Mouse (Mus musculus): Measurements from ENCODE around the gene Hist1h2ak. TPM values are rescaled to one million over a fixed set of nuclear protein-coding genes. Genes with fewer than 3 reads are reported as not detected.

Hist1h2ak gene
- total RNA-seq, 2 experiments from 2014 or later, result 79.0 to 1,123 TPM

Other genes starting within 250 kb of the Hist1h2ak start
- gene Zkscan8, start 222.7 kb downstream of the Hist1h2ak start, total RNA-seq (2015), result 8.4 and 13.7 TPM in 2 replicates
- gene Zkscan8, start 222.7 kb downstream of the Hist1h2ak start, total RNA-seq (2017), result 7.7 and 9.8 TPM in 2 replicates
- gene Olfr1366, start 211.0 kb downstream of the Hist1h2ak start, total RNA-seq (2015), result not detected in 2 replicates
- not detected in 2 replicates for gene Olfr1366, start 211.0 kb downstream of the Hist1h2ak start, total RNA-seq (2017)
- gene Olfr1535, start 193.9 kb downstream of the Hist1h2ak start, total RNA-seq (2015), result not detected in 2 replicates
- not detected in 2 replicates for gene Olfr1535, start 193.9 kb downstream of the Hist1h2ak start, total RNA-seq (2017)
- gene Olfr1364, start 172.1 kb downstream of the Hist1h2ak start, total RNA-seq (2015), result not detected in 2 replicates
- not detected in 2 replicates for gene Olfr1364, start 172.1 kb downstream of the Hist1h2ak start, total RNA-seq (2017)
- gene Olfr1362, start 139.8 kb downstream of the Hist1h2ak start, total RNA-seq (2015), result not detected in 2 replicates
- gene Olfr1362, start 139.8 kb downstream of the Hist1h2ak start, total RNA-seq (2017), result not detected in 2 replicates
- not detected in 2 replicates for gene Olfr11, start 111.3 kb downstream of the Hist1h2ak start, total RNA-seq (2015)
- gene Olfr11, start 111.3 kb downstream of the Hist1h2ak start, total RNA-seq (2017), result not detected in 2 replicates
- gene Olfr1361, start 90.4 kb downstream of the Hist1h2ak start, total RNA-seq (2015), result not detected in 2 replicates
- not detected in 2 replicates for gene Olfr1361, start 90.4 kb downstream of the Hist1h2ak start, total RNA-seq (2017)
- gene Olfr1360, start 76.4 kb downstream of the Hist1h2ak start, total RNA-seq (2015), result not detected in 2 replicates
- gene Olfr1360, start 76.4 kb downstream of the Hist1h2ak start, total RNA-seq (2017), result not detected in 2 replicates
- gene Olfr1359, start 55.7 kb downstream of the Hist1h2ak start, total RNA-seq (2015), result not detected in 2 replicates
- not detected in 2 replicates for gene Olfr1359, start 55.7 kb downstream of the Hist1h2ak start, total RNA-seq (2017)
- 264 and 265 TPM in 2 replicates for gene Hist1h2bl, start 37.7 kb downstream of the Hist1h2ak start, total RNA-seq (2015)
- gene Hist1h2bl, start 37.7 kb downstream of the Hist1h2ak start, total RNA-seq (2017), result 396 and 423 TPM in 2 replicates
- 2.0 and 5.0 TPM in 2 replicates for gene Hist1h2ai, start 37.4 kb downstream of the Hist1h2ak start, total RNA-seq (2015)
- 2,894 and 3,659 TPM in 2 replicates for gene Hist1h2ai, start 37.4 kb downstream of the Hist1h2ak start, total RNA-seq (2017)
- 35.1 and 67.8 TPM in 2 replicates for gene Hist1h3h, start 36.2 kb downstream of the Hist1h2ak start, total RNA-seq (2015)
- 208 and 295 TPM in 2 replicates for gene Hist1h3h, start 36.2 kb downstream of the Hist1h2ak start, total RNA-seq (2017)
- gene Hist1h2bm, start 31.8 kb downstream of the Hist1h2ak start, total RNA-seq (2015), result 116 and 137 TPM in 2 replicates
- 542 and 561 TPM in 2 replicates for gene Hist1h2bm, start 31.8 kb downstream of the Hist1h2ak start, total RNA-seq (2017)
- 3.0 and 6.7 TPM in 2 replicates for gene Hist1h4j, start 18.8 kb downstream of the Hist1h2ak start, total RNA-seq (2015)
- gene Hist1h4j, start 18.8 kb downstream of the Hist1h2ak start, total RNA-seq (2017), result 303 and 332 TPM in 2 replicates
- gene Hist1h4k, start 3.3 kb downstream of the Hist1h2ak start, total RNA-seq (2015), result 58.4 and 76.4 TPM in 2 replicates
- gene Hist1h4k, start 3.3 kb downstream of the Hist1h2ak start, total RNA-seq (2017), result 2,633 and 2,646 TPM in 2 replicates
- 350 and 353 TPM in 2 replicates for gene Hist1h2bn, start 296 bp upstream of the Hist1h2ak start, total RNA-seq (2015)
- 1,312 and 1,339 TPM in 2 replicates for gene Hist1h2bn, start 296 bp upstream of the Hist1h2ak start, total RNA-seq (2017)
- 614 and 670 TPM in 2 replicates for gene Hist1h1b, start 26.8 kb upstream of the Hist1h2ak start, total RNA-seq (2015)
- gene Hist1h1b, start 26.8 kb upstream of the Hist1h2ak start, total RNA-seq (2017), result 1,549 and 1,625 TPM in 2 replicates
- gene Hist1h3i, start 29.5 kb upstream of the Hist1h2ak start, total RNA-seq (2015), result 244 and 246 TPM in 2 replicates
- 294 and 383 TPM in 2 replicates for gene Hist1h3i, start 29.5 kb upstream of the Hist1h2ak start, total RNA-seq (2017)
- gene Hist1h2an, start 33.4 kb upstream of the Hist1h2ak start, total RNA-seq (2015), result 1.2 and 2.1 TPM in 2 replicates
- gene Hist1h2an, start 33.4 kb upstream of the Hist1h2ak start, total RNA-seq (2017), result 859 and 860 TPM in 2 replicates
- 10.4 and 19.9 TPM in 2 replicates for gene Hist1h2bp, start 33.6 kb upstream of the Hist1h2ak start, total RNA-seq (2015)
- 37.0 and 43.7 TPM in 2 replicates for gene Hist1h2bp, start 33.6 kb upstream of the Hist1h2ak start, total RNA-seq (2017)
- 394 and 411 TPM in 2 replicates for gene Hist1h2bq, start 56.4 kb upstream of the Hist1h2ak start, total RNA-seq (2015)
- 220 and 363 TPM in 2 replicates for gene Hist1h2bq, start 56.4 kb upstream of the Hist1h2ak start, total RNA-seq (2017)
- gene Hist1h2ao, start 56.6 kb upstream of the Hist1h2ak start, total RNA-seq (2015), result 115 and 180 TPM in 2 replicates
- gene Hist1h2ao, start 56.6 kb upstream of the Hist1h2ak start, total RNA-seq (2017), result 633 TPM in 1 of 2 replicates, not detected in the other
- 53.3 and 56.3 TPM in 2 replicates for gene Hist1h4m, start 57.9 kb upstream of the Hist1h2ak start, total RNA-seq (2015)
- 2,437 and 3,070 TPM in 2 replicates for gene Hist1h4m, start 57.9 kb upstream of the Hist1h2ak start, total RNA-seq (2017)
- gene Hist1h4n, start 78.4 kb upstream of the Hist1h2ak start, total RNA-seq (2015), result 48.7 and 53.0 TPM in 2 replicates
- 1,698 and 2,087 TPM in 2 replicates for gene Hist1h4n, start 78.4 kb upstream of the Hist1h2ak start, total RNA-seq (2017)
- gene Hist1h2ap, start 79.7 kb upstream of the Hist1h2ak start, total RNA-seq (2015), result 93.0 and 127 TPM in 2 replicates
- 3,573 and 4,575 TPM in 2 replicates for gene Hist1h2ap, start 79.7 kb upstream of the Hist1h2ak start, total RNA-seq (2017)
- 378 and 381 TPM in 2 replicates for gene Hist1h2br, start 79.9 kb upstream of the Hist1h2ak start, total RNA-seq (2015)
- 447 and 545 TPM in 2 replicates for gene Hist1h2br, start 79.9 kb upstream of the Hist1h2ak start, total RNA-seq (2017)
- 13.3 and 16.1 TPM in 2 replicates for gene Zfp184, start 191.3 kb upstream of the Hist1h2ak start, total RNA-seq (2015)
- gene Zfp184, start 191.3 kb upstream of the Hist1h2ak start, total RNA-seq (2017), result 9.2 and 15.1 TPM in 2 replicates
- gene Pom121l2, start 227.4 kb upstream of the Hist1h2ak start, total RNA-seq (2015), result 0.05 and 0.25 TPM in 2 replicates
- 0.10 TPM in 1 of 2 replicates, not detected in the other for gene Pom121l2, start 227.4 kb upstream of the Hist1h2ak start, total RNA-seq (2017)